Mouse (Mus musculus) intestine, embryonic 14.5 days (tissue): ENCODE results near the gene Cap2. TPM values are rescaled to one million over a fixed set of nuclear protein-coding genes. Genes with fewer than 3 reads are reported as not detected.

Source experiments
- ATAC-seq: fragments of 200-750 bp; cut with Nextera tagmentation; replicated peaks from 2 replicates; pipeline ENCODE4 v1.8.0; 2017; ENCODE audit warnings: low read depth, moderate number of reproducible peaks, moderate TSS enrichment, moderate library complexity; ENCODE audit not compliant: low FRiP score, low TSS enrichment
- DNase-seq: peaks from one replicate; pipeline ENCODE4 v3.0.0-alpha.2; 2018; ENCODE audit warnings: low spot score
- H3K27ac ChIP-seq: fragments of 300-500 bp; sonication (generic); 2 replicates; pipeline ENCODE4 v1.5.1; 2014; ENCODE audit warnings: low read depth, mild to moderate bottlenecking, control low read depth
- H3K27me3 ChIP-seq: fragments of 300-500 bp; sonication (generic); replicated peaks from 2 replicates; pipeline ENCODE4 v1.6.1; 2014; ENCODE audit warnings: low read length, control low read depth; ENCODE audit not compliant: control insufficient read depth, insufficient read depth
- H3K36me3 ChIP-seq: fragments of 300-500 bp; sonication (generic); 2 replicates; pipeline ENCODE4 v1.6.1; 2014; ENCODE audit warnings: low read length, control low read depth; ENCODE audit not compliant: control insufficient read depth, insufficient read depth
- H3K4me1 ChIP-seq: fragments of 300-500 bp; sonication (generic); replicated peaks from 2 replicates; pipeline ENCODE4 v1.6.1; 2014; ENCODE audit warnings: low read length, control low read depth, mixed read lengths; ENCODE audit not compliant: control insufficient read depth, insufficient read depth
- H3K4me2 ChIP-seq: fragments of 300-500 bp; sonication (generic); 2 replicates; pipeline ENCODE4 v1.6.1; 2014; ENCODE audit warnings: low read length
- H3K4me3 ChIP-seq: fragments of 300-500 bp; sonication (generic); 2 replicates; pipeline ENCODE4 v1.5.1; 2014; ENCODE audit warnings: low read depth, low read length, control low read depth, mixed read lengths
- H3K9ac ChIP-seq: fragments of 300-500 bp; sonication (generic); 2 replicates; pipeline ENCODE4 v1.6.1; 2014; ENCODE audit warnings: mild to moderate bottlenecking, low read length
- H3K9me3 ChIP-seq: fragments of 300-500 bp; sonication (generic); 2 replicates; pipeline ENCODE4 v1.6.1; 2016; ENCODE audit warnings: low read length, control low read depth; ENCODE audit not compliant: control insufficient read depth
- WGBS: fragments of 180-500 bp; shearing (Covaris S2); extraction: QIAGEN DNeasy Blood & Tissue Kit; methylation state at CpG from one replicate; pipeline ENCODE4 v1.1.7; 2014; 5-methylcytosine and 5-hydroxymethylcytosine counted together
- polyA plus RNA-seq: library from polyadenylated mRNA; unstranded; fragments of >200 nt; fragmentation: Nextera tagmentation; extraction: Ambion mirVana; gene quantifications from 2 replicates; pipeline ENCODE4 v1.2.1, GENCODE M21; 2014

The Cap2 gene
- polyA plus RNA-seq, 1 experiment from 2014 or later, result 9.5 TPM

DNA sequence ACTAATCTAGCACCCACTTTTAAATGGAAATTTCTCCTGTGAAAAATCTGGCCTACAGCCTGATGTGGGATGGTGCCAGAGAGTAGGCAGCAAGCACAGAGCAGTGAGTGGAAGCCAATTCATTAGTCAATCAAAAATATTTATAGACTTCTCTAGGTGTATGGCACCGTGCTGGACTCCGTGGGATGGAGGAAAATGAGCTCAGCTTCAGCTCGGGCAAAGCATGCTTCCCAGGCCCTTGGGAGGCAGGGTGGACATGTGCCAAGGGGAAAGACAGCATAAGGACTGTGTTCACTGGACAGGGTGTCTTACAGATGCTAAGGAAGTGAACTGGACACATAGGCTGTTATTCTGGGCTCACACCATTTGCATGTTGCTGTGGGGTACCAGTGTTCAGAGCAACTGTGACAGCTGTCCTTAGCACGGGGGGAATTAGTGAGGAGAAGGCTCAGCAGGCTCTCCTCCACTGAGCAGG lies 15.6 kb downstream of the Cap2 start:
- no peak for DNase-seq
- ATAC-seq, result no peak
- 74% methylated on average over 4 of the region's 4 CpGs for WGBS
- H3K9ac ChIP-seq, result no peak overlapping the region
- H3K9me3 ChIP-seq, result no peaks in the 10 kb centered on the region
- no peaks in the 10 kb centered on the region for H3K4me1 ChIP-seq
- no peak overlapping the region for H3K4me2 ChIP-seq
- H3K27me3 ChIP-seq, result no peaks in the 10 kb centered on the region
- H3K36me3 ChIP-seq, result no peaks in the 10 kb centered on the region
- no peak overlapping the region for H3K4me3 ChIP-seq
- H3K27ac ChIP-seq, result no peak overlapping the region

DNA sequence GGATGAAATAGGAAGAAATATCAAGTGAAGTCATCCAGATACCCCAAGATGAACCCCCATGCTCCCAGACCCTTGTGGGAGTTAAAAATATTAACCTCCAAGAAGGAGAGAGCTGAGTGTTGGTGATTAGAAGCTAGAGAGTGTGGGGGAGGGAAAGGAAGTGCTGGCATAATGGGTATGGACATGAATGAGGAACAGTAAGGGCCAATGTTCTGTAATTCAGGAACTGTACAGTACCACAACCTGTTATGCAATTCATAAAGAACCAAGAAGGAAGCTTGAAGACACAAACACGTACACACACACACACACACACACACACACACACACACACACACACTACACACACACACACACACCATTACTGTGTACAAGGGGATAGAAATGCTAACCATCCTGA lies 19.8 kb downstream of the Cap2 start:
- H3K27ac ChIP-seq, result no peak overlapping the region
- no peak overlapping the region for H3K4me2 ChIP-seq
- H3K4me1 ChIP-seq, result no peaks in the 10 kb centered on the region
- DNase-seq (no peak), ATAC-seq (no peak)
- H3K27me3 ChIP-seq, result no peaks in the 10 kb centered on the region
- WGBS, result 89% methylated on average over 1 of the region's 1 CpGs
- no peaks in the 10 kb centered on the region for H3K36me3 ChIP-seq
- no peak overlapping the region for H3K4me3 ChIP-seq
- no peak overlapping the region for H3K9ac ChIP-seq
- H3K9me3 ChIP-seq, result no peaks in the 10 kb centered on the region

DNA sequence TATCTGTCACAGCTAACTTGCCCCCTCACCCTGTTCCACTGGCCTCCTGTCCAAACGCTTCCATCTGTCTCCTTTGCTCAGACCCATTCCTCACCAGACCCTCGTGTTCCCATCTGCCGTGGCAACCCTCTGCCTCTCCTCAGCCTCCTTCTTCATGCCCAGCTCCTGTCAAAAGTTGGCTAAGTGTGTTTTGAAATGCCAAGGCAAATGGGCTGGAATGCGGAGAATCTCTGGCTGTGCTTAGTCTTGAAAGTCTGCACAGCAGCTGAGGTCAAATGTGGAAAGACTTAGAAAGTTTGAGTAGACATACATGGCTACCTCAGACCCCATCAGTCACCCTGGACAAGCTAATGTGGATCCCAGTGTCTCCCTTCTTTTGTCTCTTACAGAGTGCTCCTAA lies 21.1 kb downstream of the Cap2 start:
- no peak overlapping the region for H3K9ac ChIP-seq
- no peak overlapping the region for H3K27ac ChIP-seq
- no peaks in the 10 kb centered on the region for H3K36me3 ChIP-seq
- no peaks in the 10 kb centered on the region for H3K27me3 ChIP-seq
- DNase-seq (no peak), ATAC-seq (no peak)
- H3K4me3 ChIP-seq, result no peak overlapping the region
- H3K4me1 ChIP-seq, result no peaks in the 10 kb centered on the region
- no peaks in the 10 kb centered on the region for H3K9me3 ChIP-seq
- H3K4me2 ChIP-seq, result no peak overlapping the region
- 41% methylated on average over 4 of the region's 4 CpGs for WGBS

DNA sequence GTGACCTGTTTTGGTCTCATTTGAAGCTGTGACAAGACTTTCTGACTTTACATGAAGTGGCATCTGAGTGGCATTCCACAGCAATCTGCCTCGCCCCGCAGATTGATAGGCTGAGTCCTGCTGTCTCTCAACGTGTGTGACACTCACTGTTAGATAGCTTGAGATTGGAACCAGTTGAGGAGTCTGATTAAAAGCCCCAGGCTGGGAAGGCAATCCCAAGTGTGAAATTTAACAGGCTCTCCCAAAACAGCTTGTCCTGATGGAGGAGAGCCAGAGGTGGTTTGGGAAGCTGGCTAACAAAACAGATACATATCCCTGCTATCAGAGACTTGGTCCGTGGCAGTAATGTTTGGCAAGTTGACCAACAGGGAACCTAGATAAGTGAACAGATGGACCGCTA lies 21.6 kb downstream of the Cap2 start:
- 30% methylated on average over 5 of the region's 5 CpGs for WGBS
- Histone ChIP-seq H3K4me3 (no peak overlapping the region), H3K36me3 (no peaks in the 10 kb centered on the region), H3K27me3 (no peaks in the 10 kb centered on the region), H3K4me1 (no peaks in the 10 kb centered on the region), H3K9ac (no peak overlapping the region), H3K9me3 (no peaks in the 10 kb centered on the region), H3K4me2 (no peak overlapping the region), H3K27ac (no peak overlapping the region)
- no peak for DNase-seq
- ATAC-seq, result no peak

DNA sequence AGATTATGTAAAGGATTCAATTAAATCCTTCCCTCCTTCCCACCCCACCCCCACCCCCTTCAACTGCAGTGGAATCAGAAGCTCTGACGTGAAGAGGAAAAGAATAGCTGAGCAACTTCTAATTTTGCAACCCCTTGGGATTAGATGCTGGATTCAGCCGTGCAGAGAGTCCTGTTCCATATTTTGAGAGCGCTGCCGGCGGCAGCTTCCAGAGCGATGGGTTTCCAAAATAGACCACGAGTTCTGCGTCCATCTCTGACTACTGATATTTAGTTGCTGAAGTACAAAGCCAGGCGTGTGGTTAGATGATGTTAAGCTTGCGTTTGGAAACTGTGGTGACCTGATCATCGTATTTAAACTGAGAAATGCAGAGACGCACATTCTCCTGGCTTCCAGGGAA lies 22.1 kb downstream of the Cap2 start:
- Histone ChIP-seq H3K4me3 (no peak overlapping the region), H3K4me2 (no peak overlapping the region), H3K9ac (no peak overlapping the region), H3K36me3 (no peaks in the 10 kb centered on the region), H3K27ac (no peak overlapping the region), H3K4me1 (no peaks in the 10 kb centered on the region), H3K27me3 (no peaks in the 10 kb centered on the region), H3K9me3 (no peaks in the 10 kb centered on the region)
- WGBS, result 71% methylated on average over 12 of the region's 12 CpGs
- ATAC-seq (no peak), DNase-seq (no peak)

DNA sequence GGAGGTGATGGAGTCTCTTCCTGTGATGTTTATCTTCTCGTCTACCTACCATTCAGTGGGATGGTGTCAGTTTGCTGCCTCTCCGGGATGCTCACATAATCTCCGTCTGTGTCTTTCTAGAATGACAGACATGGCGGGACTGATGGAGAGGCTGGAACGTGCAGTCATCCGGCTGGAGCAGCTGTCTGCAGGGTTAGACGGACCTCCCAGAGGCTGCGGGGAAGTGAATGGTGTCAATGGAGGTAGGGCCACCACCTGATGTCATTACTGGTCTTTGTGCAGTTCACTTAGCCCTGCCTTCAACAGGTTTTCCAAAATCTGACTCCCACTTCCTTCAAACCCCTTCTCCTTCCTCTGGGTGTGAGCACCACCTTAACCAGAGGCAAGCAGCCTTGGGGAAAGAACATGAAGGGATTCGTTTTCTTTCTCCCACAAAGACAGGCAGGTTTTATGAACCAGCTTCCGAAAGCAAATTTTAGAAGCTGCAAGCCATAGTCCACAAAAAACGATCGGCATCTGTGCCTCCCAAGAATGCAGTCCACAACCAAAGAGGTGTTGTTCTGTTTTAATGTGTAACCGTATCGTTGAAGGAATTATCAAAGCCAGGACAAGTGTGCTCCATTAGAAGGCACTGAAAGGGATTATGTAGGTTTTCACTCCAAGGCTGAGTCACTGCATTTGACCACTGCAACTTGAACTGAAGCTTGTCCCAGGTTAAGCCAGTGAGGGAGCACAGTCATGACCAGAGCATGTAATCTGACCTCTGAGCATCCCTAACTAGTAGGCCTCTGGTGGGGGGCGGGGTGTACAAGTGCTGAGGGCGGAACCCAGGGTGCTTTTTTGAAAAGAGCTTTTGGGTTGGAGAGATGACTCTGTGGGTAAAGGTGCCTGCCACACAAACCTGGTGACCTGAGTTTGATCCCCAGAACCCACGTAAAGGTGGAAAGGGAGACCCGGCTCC lies 23.9 kb downstream of the Cap2 start:
- ATAC-seq (no peak), DNase-seq (no peak)
- Histone ChIP-seq H3K4me1 (no peaks in the 10 kb centered on the region), H3K4me3 (no peak overlapping the region), H3K27me3 (no peaks in the 10 kb centered on the region), H3K9ac (no peak overlapping the region), H3K9me3 (no peaks in the 10 kb centered on the region), H3K27ac (no peak overlapping the region), H3K4me2 (no peak overlapping the region), H3K36me3 (no peaks in the 10 kb centered on the region)
- WGBS, result 88% methylated on average over 18 of the region's 18 CpGs

DNA sequence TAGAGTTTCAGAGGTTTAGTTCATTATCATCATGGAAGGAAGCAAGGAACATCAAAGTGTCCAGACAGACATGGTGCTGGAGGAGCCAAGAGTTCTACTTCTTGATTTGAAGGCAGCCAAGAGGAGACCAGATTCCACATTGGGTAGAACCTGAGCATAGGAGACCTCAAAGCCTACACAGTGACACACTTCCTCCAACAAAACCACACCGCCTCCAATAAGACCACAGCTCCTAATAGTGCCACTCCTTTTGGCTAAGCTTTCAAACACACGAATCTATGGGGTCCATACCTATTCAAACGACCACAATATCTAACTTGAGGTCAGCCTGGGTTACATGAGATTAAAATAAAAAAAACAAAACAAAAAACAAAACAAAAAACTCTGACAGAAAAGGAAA lies 25.0 kb downstream of the Cap2 start:
- H3K27ac ChIP-seq, result no peak overlapping the region
- no peaks in the 10 kb centered on the region for H3K9me3 ChIP-seq
- DNase-seq (no peak), ATAC-seq (no peak)
- no peaks in the 10 kb centered on the region for H3K27me3 ChIP-seq
- H3K4me2 ChIP-seq, result no peak overlapping the region
- H3K4me3 ChIP-seq, result no peak overlapping the region
- no peak overlapping the region for H3K9ac ChIP-seq
- H3K36me3 ChIP-seq, result no peaks in the 10 kb centered on the region
- 81% methylated on average over 3 of the region's 3 CpGs for WGBS
- no peaks in the 10 kb centered on the region for H3K4me1 ChIP-seq

DNA sequence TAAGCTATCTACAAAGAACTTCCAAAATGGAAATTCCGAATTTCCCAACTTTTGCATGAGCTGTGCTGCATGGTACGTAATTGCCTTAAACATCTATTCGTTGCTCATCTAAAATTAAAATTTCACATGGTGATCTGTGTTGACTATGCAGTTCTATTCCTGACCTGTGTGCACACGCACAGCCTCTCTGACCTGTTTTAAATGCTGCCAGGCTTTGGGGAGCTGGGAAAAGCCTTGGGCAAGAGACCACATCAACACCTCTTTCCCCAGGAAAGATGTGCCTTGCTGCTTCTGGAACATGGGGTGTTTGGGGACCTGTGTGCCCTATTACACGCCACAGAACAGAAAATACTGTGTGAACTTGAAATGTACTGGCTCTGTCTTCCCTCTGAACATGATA lies 25.7 kb downstream of the Cap2 start:
- no peak for ATAC-seq
- Histone ChIP-seq H3K4me1 (no peaks in the 10 kb centered on the region), H3K27ac (no peak overlapping the region), H3K9ac (no peak overlapping the region), H3K27me3 (no peaks in the 10 kb centered on the region), H3K36me3 (no peaks in the 10 kb centered on the region), H3K4me2 (no peak overlapping the region), H3K9me3 (no peaks in the 10 kb centered on the region), H3K4me3 (no peak overlapping the region)
- DNase-seq, result no peak
- WGBS, result 90% methylated on average over 5 of the region's 5 CpGs

DNA sequence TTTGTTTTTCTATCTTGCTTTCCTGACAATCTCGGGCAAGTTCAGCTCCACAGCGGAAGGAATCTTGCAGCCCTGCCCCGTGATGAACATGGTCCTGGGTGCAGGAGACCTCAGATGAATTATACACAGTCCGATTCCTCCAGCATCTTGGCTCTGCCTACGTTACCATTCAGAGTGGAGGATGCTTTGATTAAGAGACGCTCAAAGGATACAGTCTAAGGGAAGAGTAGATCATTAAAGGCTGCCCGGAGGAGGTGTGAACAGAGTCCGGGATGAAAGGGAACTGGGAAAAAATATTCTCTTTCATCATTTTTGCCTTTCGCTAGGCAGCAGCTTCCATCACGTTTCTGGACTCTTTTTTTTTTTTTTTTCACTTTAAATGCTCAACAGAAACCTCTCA lies 27.4 kb downstream of the Cap2 start:
- no peaks in the 10 kb centered on the region for H3K27me3 ChIP-seq
- DNase-seq, result no peak
- no peak overlapping the region for H3K4me3 ChIP-seq
- 73% methylated on average over 10 of the region's 10 CpGs for WGBS
- no peak overlapping the region for H3K4me2 ChIP-seq
- no peaks in the 10 kb centered on the region for H3K36me3 ChIP-seq
- H3K4me1 ChIP-seq, result peaks cover 3% of the 10 kb centered on the region; the same call in 1 of the 2 replicates
- H3K9ac ChIP-seq, result no peak overlapping the region
- ATAC-seq, result no peak
- no peak overlapping the region for H3K27ac ChIP-seq
- H3K9me3 ChIP-seq, result no peaks in the 10 kb centered on the region
